Mouse (Mus musculus) gastrocnemius, adult 2 months (tissue): ENCODE measurements around the gene Adamts20. TPM values are rescaled to one million over a fixed set of nuclear protein-coding genes. Genes with fewer than 3 reads are reported as not detected.
"Not testable (repeated sequence)": the region's sequence is repeated elsewhere in the genome, so short reads cannot be mapped to it uniquely, and the experiment has no call there.

Experiments
- DNase-seq: peaks from one replicate; pipeline ENCODE4 v3.0.0; 2022
- H3K27ac ChIP-seq: fragments of 200-600 bp; 2 replicates; pipeline ENCODE4 v1.8.1; 2022; ENCODE audit warnings: mild to moderate bottlenecking
- H3K4me3 ChIP-seq: fragments of 200-600 bp; 2 replicates; pipeline ENCODE4 v1.8.1; 2022; ENCODE audit warnings: mild to moderate bottlenecking, moderate library complexity
- CTCF ChIP-seq: fragments of 200-600 bp; IDR thresholded peaks from 2 replicates; pipeline ENCODE4 v1.8.1; 2022; ENCODE audit warnings: antibody characterized with exemption, mild to moderate bottlenecking, moderate library complexity
- intact Hi-C: fragments of 180-260 bp; cut with DNase I; formaldehyde crosslinking; loops from one replicate; pipeline ENCODE4 v1.15.1; 2025
- long read RNA-seq, 2 experiments: library from polyadenylated mRNA; stranded (forward); transcript quantifications; one replicate each; pipeline ENCODE4 v2.0.0; 2021
- total RNA-seq, 2 experiments: library from RNA; stranded (reverse); gene quantifications; 2 replicates each; pipeline ENCODE4 v1.2.3; 2021

Gene Adamts20
- total RNA-seq: 1 to 10 TPM; 2.9 to 5.4 TPM
- long read RNA-seq, experiment 1, full-length matches to known transcripts: 7 of 7 reads
- long read RNA-seq, experiment 1, partial matches to known transcripts: 0 of 7 reads
- long read RNA-seq, experiment 1, other reads (novel, unspliced or antisense): 0 of 7 reads
- long read RNA-seq, experiment 2, full-length matches to known transcripts: 3 of 3 reads
- long read RNA-seq, experiment 2, partial matches to known transcripts: 0 of 3 reads
- long read RNA-seq, experiment 2, other reads (novel, unspliced or antisense): 0 of 3 reads

GRCm38 (mm10) chr15:94465318-94465717 lies at the start of gene Adamts20:
Gene Adamts20, minus strand, starts transcription at chr15:94465418.
- TF ChIP-seq CTCF: no peak
- DNase-seq: no peak
- H3K27ac ChIP-seq: no peak within 1 kb of the TSS
- no peak within 1 kb of the TSS for H3K4me3 ChIP-seq
- intact Hi-C loops: no loop called here

GRCm38 (mm10) chr15:94503451-94504215 lies 38.4 kb upstream of the Adamts20 start:
- Histone ChIP-seq H3K27ac (peak overlapping the region; percentile 16; the same call in 1 of the 2 replicates), H3K4me3 (no peak overlapping the region)
- intact Hi-C loops: no loop called here
- DNase-seq: peak; percentile 49
- TF ChIP-seq CTCF: no peak

- Histone ChIP-seq H3K27ac (no peak overlapping the region), H3K4me3 (no peak overlapping the region)
- no peak for TF ChIP-seq CTCF
- no peak for DNase-seq
- intact Hi-C loops: no loop called here
Observed at GRCm38 (mm10) chr15:94499260-94499659, 34.0 kb upstream of the Adamts20 start.

GRCm38 (mm10) chr15:94495936-94496335 lies 30.7 kb upstream of the Adamts20 start:
- no peak for DNase-seq
- TF ChIP-seq CTCF: peak; percentile 11; the same call in 1 of the 2 replicates
- H3K27ac ChIP-seq: no peak overlapping the region
- H3K4me3 ChIP-seq: no peak overlapping the region
- intact Hi-C loops: no loop called here

- DNase-seq: no peak
- TF ChIP-seq CTCF: peak; percentile 35; the same call in 1 of the 2 replicates
- H3K4me3 ChIP-seq: no peak overlapping the region
- no peak overlapping the region for H3K27ac ChIP-seq
- intact Hi-C loops: no loop called here
Observed at GRCm38 (mm10) chr15:94494445-94494844, 29.2 kb upstream of the Adamts20 start.

GRCm38 (mm10) chr15:94489433-94489832 lies 24.2 kb upstream of the Adamts20 start:
- H3K4me3 ChIP-seq: no peak overlapping the region
- DNase-seq: no peak
- no peak for TF ChIP-seq CTCF
- intact Hi-C loops: no loop called here
- no peak overlapping the region for H3K27ac ChIP-seq

GRCm38 (mm10) chr15:94488028-94488427 lies 22.8 kb upstream of the Adamts20 start:
- intact Hi-C loops: not testable (repeated sequence)

GRCm38 (mm10) chr15:94482555-94482954 lies 17.3 kb upstream of the Adamts20 start:
- DNase-seq: no peak
- Histone ChIP-seq H3K4me3 (no peak overlapping the region), H3K27ac (no peak overlapping the region)
- intact Hi-C loops: no loop called here
- TF ChIP-seq CTCF: no peak

More at GRCm38 (mm10) chr15:94488028-94488427, 22.8 kb upstream of the Adamts20 start:
- H3K4me3 ChIP-seq, DNase-seq, H3K27ac ChIP-seq: not testable (repeated sequence)

GRCm38 (mm10) chr15:94480792-94481191 lies 15.6 kb upstream of the Adamts20 start:
- intact Hi-C loops: no loop called here
- H3K4me3 ChIP-seq: no peak overlapping the region
- DNase-seq: no peak
- no peak for TF ChIP-seq CTCF
- no peak overlapping the region for H3K27ac ChIP-seq

GRCm38 (mm10) chr15:94480248-94480647 lies 15.0 kb upstream of the Adamts20 start:
- TF ChIP-seq CTCF: no peak
- intact Hi-C loops: no loop called here
- DNase-seq: no peak
- H3K27ac ChIP-seq: no peak overlapping the region
- H3K4me3 ChIP-seq: no peak overlapping the region

- intact Hi-C loops: no loop called here
- TF ChIP-seq CTCF: no peak
- H3K4me3 ChIP-seq: no peak overlapping the region
- DNase-seq: no peak
- H3K27ac ChIP-seq: no peak overlapping the region
Observed at GRCm38 (mm10) chr15:94479513-94480136, 14.4 kb upstream of the Adamts20 start.

- H3K4me3 ChIP-seq: no peak overlapping the region
- no peak overlapping the region for H3K27ac ChIP-seq
- DNase-seq: no peak
- intact Hi-C loops: no loop called here
- TF ChIP-seq CTCF: no peak
Observed at GRCm38 (mm10) chr15:94478706-94479105, 13.5 kb upstream of the Adamts20 start.

GRCm38 (mm10) chr15:94477287-94477686 lies 12.1 kb upstream of the Adamts20 start:
- H3K27ac ChIP-seq: no peak overlapping the region
- intact Hi-C loops: no loop called here
- no peak for DNase-seq
- no peak for TF ChIP-seq CTCF
- no peak overlapping the region for H3K4me3 ChIP-seq
